Mouse (Mus musculus) stomach, embryonic 16.5 days (tissue): Measurements from ENCODE around the gene Olfr118. TPM values are rescaled to one million over a fixed set of nuclear protein-coding genes. Genes with fewer than 3 reads are reported as not detected.
"Not testable (repeated sequence)": the region's sequence is repeated elsewhere in the genome, so short reads cannot be mapped to it uniquely, and the experiment has no call there.

ENCODE experiments used
- ATAC-seq: fragments of 200-750 bp; cut with Nextera tagmentation; 2 replicates; pipeline ENCODE4 v1.8.0; 2017; ENCODE audit warnings: moderate number of reproducible peaks, moderate TSS enrichment; ENCODE audit not compliant: insufficient read depth, low FRiP score
- H3K27ac ChIP-seq: fragments of 300-500 bp; sonication (generic); 2 replicates; pipeline ENCODE4 v1.5.1; 2014; ENCODE audit warnings: low read length
- H3K27me3 ChIP-seq: fragments of 300-500 bp; sonication (generic); 2 replicates; pipeline ENCODE4 v1.6.1; 2014; ENCODE audit warnings: low read length, control low read depth, mixed read lengths; ENCODE audit not compliant: control insufficient read depth, insufficient read depth
- H3K36me3 ChIP-seq: fragments of 300-500 bp; sonication (generic); 2 replicates; pipeline ENCODE4 v1.6.1; 2014; ENCODE audit warnings: low read length; ENCODE audit not compliant: control insufficient read depth, insufficient read depth
- H3K4me1 ChIP-seq: fragments of 300-500 bp; sonication (generic); 2 replicates; pipeline ENCODE4 v1.6.1; 2014; ENCODE audit warnings: low read length, control low read depth, mixed read lengths; ENCODE audit not compliant: control insufficient read depth, insufficient read depth
- H3K4me2 ChIP-seq: fragments of 300-500 bp; sonication (generic); 2 replicates; pipeline ENCODE4 v1.6.1; 2014; ENCODE audit warnings: low read depth, low read length, mixed read lengths
- H3K4me3 ChIP-seq: fragments of 300-500 bp; sonication (generic); replicated peaks from 2 replicates; pipeline ENCODE4 v1.5.1; 2014; ENCODE audit warnings: mild to moderate bottlenecking, low read length
- H3K9ac ChIP-seq: fragments of 300-500 bp; sonication (generic); 2 replicates; pipeline ENCODE4 v1.6.1; 2014; ENCODE audit warnings: low read length
- H3K9me3 ChIP-seq: fragments of 300-500 bp; sonication (generic); replicated peaks from 2 replicates; pipeline ENCODE4 v1.6.1; 2016; ENCODE audit warnings: low read length, control low read depth; ENCODE audit not compliant: control insufficient read depth
- WGBS: fragments of 180-500 bp; shearing (Covaris S2); extraction: QIAGEN DNeasy Blood & Tissue Kit; methylation state at CpG from one replicate; pipeline ENCODE4 v1.1.7; 2014; 5-methylcytosine and 5-hydroxymethylcytosine counted together
- polyA plus RNA-seq: library from polyadenylated mRNA; unstranded; fragments of >200 nt; fragmentation: Nextera tagmentation; extraction: Ambion mirVana; gene quantifications from 2 replicates; pipeline ENCODE4 v1.2.1, GENCODE M21; 2015

The Olfr118 gene
- polyA plus RNA-seq: not detected in 2 replicates

DNA sequence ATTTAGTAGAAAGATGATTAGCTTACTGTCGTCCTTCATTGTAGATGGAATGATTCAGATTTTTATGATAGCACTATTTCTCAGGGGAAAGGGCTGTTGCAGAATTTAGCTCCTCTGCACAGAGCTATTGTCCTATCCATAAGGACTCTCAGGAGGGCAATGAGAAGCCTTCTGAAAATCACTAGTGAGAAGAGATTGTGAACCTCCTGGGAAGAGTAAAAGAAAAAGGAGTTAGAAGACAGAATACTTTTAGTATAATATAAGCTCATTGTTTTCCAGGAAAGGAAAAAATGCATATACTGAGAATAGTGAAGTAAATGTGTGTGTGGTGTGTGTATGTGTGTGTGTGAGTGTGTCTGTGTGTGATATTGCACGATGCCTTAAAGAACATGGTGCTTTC lies at the start of gene Olfr118:
Gene Olfr118 (plus strand): TSS at position 301 of the 400 bp plus-strand sequence.
- no peak within 1 kb of the TSS for H3K4me3 ChIP-seq
- no peaks in the 10 kb centered on the region for H3K36me3 ChIP-seq
- H3K27ac ChIP-seq: no peak within 1 kb of the TSS
- no peak within 1 kb of the TSS for H3K9ac ChIP-seq
- no peaks in the 10 kb centered on the region for H3K27me3 ChIP-seq
- H3K9me3 ChIP-seq: no peaks in the 10 kb centered on the region
- H3K4me2 ChIP-seq: no peak within 1 kb of the TSS
- 53% methylated on average over 2 of the region's 2 CpGs for WGBS
- no peaks in the 10 kb centered on the region for H3K4me1 ChIP-seq
- ATAC-seq: no peak

- H3K4me2 ChIP-seq: no peak within 1 kb of the TSS
- H3K36me3 ChIP-seq: no peaks in the 10 kb centered on the region
- H3K27me3 ChIP-seq: no peaks in the 10 kb centered on the region
- H3K27ac ChIP-seq: no peak within 1 kb of the TSS
- H3K9me3 ChIP-seq: no peaks in the 10 kb centered on the region
- no peaks in the 10 kb centered on the region for H3K4me1 ChIP-seq
- no peak within 1 kb of the TSS for H3K9ac ChIP-seq
- 67% methylated on average over 2 of the region's 2 CpGs for WGBS
- ATAC-seq: no peak
- H3K4me3 ChIP-seq: no peak within 1 kb of the TSS
Observed at GRCm38 (mm10) chr17:37627009-37627408, 39.8 kb upstream of the Olfr118 start, which contains the start of the genes Olfr115 and Olfr116. Olfr115 (minus strand) TSS chr17:37627109. Olfr116 (minus strand) TSS chr17:37627199.

DNA sequence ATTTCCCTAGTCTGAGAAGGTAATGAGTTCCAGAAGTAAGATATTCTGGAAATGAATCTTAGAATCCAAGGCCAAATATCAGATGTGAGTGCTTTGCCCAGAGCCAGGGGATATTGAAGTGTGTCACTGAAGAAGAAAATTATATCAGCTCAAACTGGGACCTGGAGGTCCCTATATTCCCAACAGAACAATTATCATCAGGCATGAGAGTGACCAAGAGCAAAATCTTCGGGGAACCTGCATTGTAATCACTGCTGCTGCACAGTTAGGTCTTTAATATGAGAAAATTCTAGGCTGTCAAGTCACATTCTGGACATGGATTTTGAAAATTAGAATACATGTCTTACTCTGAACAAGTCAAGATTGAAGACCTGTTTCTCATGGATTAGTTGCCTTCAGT lies 3.1 kb upstream of the Olfr118 start, which contains the start of gene Olfr117:
Gene Olfr117 (minus strand): TSS at position 101 of the 400 bp plus-strand sequence.
- no peak for ATAC-seq
- H3K9me3 ChIP-seq: no peaks in the 10 kb centered on the region

DNA sequence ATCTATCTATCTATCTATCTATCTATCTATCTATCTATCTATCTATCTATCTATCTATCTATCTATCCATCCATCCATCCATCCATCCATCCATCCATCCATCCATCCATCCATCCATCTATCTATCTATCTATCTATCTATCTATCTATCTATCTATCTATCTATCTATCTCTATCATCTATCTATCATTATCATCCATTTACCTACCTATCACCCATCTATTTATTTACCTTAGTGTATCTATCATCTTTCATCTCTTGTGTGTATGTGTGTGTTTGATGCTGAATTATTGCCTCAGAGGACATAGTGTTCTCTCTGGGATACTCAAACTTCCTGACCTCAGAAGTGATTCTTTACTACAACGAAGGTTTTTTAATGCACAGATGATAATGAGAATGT lies 29.5 kb downstream of the Olfr118 start, which contains the start of gene Olfr119:
Gene Olfr119 (plus strand): TSS at position 301 of the 400 bp plus-strand sequence.
- H3K4me3 ChIP-seq, H3K9ac ChIP-seq, H3K4me2 ChIP-seq, H3K27me3 ChIP-seq, H3K36me3 ChIP-seq, ATAC-seq, H3K4me1 ChIP-seq, H3K9me3 ChIP-seq, H3K27ac ChIP-seq: not testable (repeated sequence)
- 66% methylated on average over 1 of the region's 1 CpGs for WGBS

More for the DNA sequence above, 3.1 kb upstream of the Olfr118 start, which contains the start of gene Olfr117:
- 51% methylated on average over 1 of the region's 1 CpGs for WGBS
- H3K36me3 ChIP-seq: no peaks in the 10 kb centered on the region
- no peak within 1 kb of the TSS for H3K4me2 ChIP-seq
- no peaks in the 10 kb centered on the region for H3K4me1 ChIP-seq
- H3K4me3 ChIP-seq: no peak within 1 kb of the TSS
- H3K27ac ChIP-seq: no peak within 1 kb of the TSS
- no peaks in the 10 kb centered on the region for H3K27me3 ChIP-seq
- no peak within 1 kb of the TSS for H3K9ac ChIP-seq

DNA sequence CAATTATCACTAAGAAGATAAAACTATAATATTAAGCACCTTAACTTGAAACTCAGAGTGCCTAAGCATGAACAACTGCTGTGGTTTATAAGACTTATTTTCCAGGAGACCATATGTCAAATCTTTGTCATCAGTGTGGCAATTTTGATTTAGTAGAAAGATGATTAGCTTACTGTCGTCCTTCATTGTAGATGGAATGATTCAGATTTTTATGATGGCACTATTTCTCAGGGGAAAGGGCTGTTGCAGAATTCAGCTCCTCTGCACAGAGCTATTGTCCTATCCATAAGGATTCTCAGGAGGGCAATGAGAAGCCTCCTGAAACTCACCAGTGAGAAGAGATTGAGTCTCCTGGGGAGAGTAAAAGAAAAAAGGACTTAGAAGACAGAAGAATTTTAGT lies 54.7 kb downstream of the Olfr118 start, which contains the start of gene Olfr120:
Gene Olfr120 (plus strand): TSS at position 301 of the 400 bp plus-strand sequence.
- ATAC-seq: no peak
- Histone ChIP-seq H3K4me2 (no peak within 1 kb of the TSS), H3K4me1 (no peaks in the 10 kb centered on the region), H3K9me3 (no peaks in the 10 kb centered on the region), H3K27me3 (no peaks in the 10 kb centered on the region), H3K36me3 (no peaks in the 10 kb centered on the region), H3K27ac (no peak within 1 kb of the TSS), H3K9ac (no peak within 1 kb of the TSS), H3K4me3 (no peak within 1 kb of the TSS)
- WGBS: 62% methylated on average over 1 of the region's 1 CpGs

Other genes starting within 250 kb of the Olfr118 start
- not detected in 2 replicates for gene Olfr108, start 221.5 kb upstream of the Olfr118 start, polyA plus RNA-seq
- gene Olfr109, start 208.1 kb upstream of the Olfr118 start, polyA plus RNA-seq: not detected in 2 replicates
- gene H2-M2, start 183.4 kb upstream of the Olfr118 start, polyA plus RNA-seq: not detected in 2 replicates
- gene Olfr110, start 174.5 kb upstream of the Olfr118 start, polyA plus RNA-seq: not detected in 2 replicates
- not detected in 2 replicates for gene Olfr111, start 159.0 kb upstream of the Olfr118 start, polyA plus RNA-seq
- not detected in 2 replicates for gene Olfr112, start 97.5 kb upstream of the Olfr118 start, polyA plus RNA-seq
- gene Olfr113, start 89.3 kb upstream of the Olfr118 start, polyA plus RNA-seq: not detected in 2 replicates
- not detected in 2 replicates for gene Olfr114, start 74.2 kb upstream of the Olfr118 start, polyA plus RNA-seq
- not detected in 2 replicates for gene Olfr115, start 39.9 kb upstream of the Olfr118 start, polyA plus RNA-seq
- not detected in 2 replicates for gene Olfr116, start 39.8 kb upstream of the Olfr118 start, polyA plus RNA-seq
- not detected in 2 replicates for gene Olfr117, start 3.2 kb upstream of the Olfr118 start, polyA plus RNA-seq
- gene Olfr119, start 29.6 kb downstream of the Olfr118 start, polyA plus RNA-seq: not detected in 2 replicates
- gene Olfr120, start 54.8 kb downstream of the Olfr118 start, polyA plus RNA-seq: not detected in 2 replicates
- gene Olfr121, start 81.9 kb downstream of the Olfr118 start, polyA plus RNA-seq: not detected in 2 replicates
- not detected in 2 replicates for gene Olfr122, start 101.6 kb downstream of the Olfr118 start, polyA plus RNA-seq
- not detected in 2 replicates for gene Olfr123, start 126.5 kb downstream of the Olfr118 start, polyA plus RNA-seq
- not detected in 2 replicates for gene Olfr124, start 132.9 kb downstream of the Olfr118 start, polyA plus RNA-seq
- gene Olfr125, start 166.0 kb downstream of the Olfr118 start, polyA plus RNA-seq: not detected in 2 replicates
- gene Olfr126, start 180.5 kb downstream of the Olfr118 start, polyA plus RNA-seq: not detected in 2 replicates
- gene Olfr127, start 233.4 kb downstream of the Olfr118 start, polyA plus RNA-seq: not detected in 2 replicates